Comparison of ENCODE assay signal across 10 mouse cellular contexts in the genomic region with DNA sequence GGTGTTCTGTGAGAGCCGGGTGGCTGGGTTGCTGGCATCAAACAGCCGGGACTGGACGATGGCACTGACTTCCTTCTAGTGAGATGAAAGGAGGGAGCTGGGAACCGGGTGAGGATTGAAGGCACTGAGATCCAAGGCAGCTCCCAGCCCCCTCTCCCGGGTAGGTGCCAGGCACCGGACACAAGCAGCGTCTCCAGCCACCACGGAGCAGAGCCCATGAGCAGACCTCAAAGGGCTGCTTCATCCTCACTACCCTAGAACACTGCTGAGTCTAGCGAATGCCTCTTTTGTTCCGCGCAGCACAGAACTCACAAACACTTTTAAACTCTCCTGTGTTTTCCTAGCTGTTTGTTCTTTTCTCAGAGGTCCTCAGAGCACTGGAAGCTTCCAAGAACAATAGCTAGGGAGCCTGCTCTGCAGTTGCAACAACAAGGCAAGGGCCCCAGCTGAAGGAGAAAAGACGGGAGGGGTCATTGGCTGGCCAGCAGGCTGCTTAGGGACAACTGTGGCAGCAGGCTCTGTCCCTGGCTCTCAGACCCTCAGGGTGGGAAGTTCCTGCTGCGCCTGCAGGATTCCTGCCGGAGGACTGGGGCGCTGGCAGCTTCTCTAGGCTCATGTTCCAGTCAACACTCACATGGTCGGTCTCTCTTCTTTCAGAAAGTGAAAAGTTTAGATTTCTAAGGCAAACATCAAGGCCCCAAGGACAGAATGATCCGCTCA.
DNase-seq lines count a peak whose midpoint lies in the region; ATAC-seq and TF ChIP-seq lines count a peak whose summit lies in the region.
"Had no signal": no experiment of that assay in that cellular context is flagged by ENCODE, and none has a peak within 500 bp of the region (broad histone marks: within the 10 kb centered on the region; RNA-seq: fewer than 3 reads in every experiment).

No protein-coding gene starts in this region.

- TF ChIP-seq CTCF in cerebellum, adult 2 months (IDR thresholded peaks at IDR 0.05; ENCODE audit: borderline replicate concordance, insufficient read depth, low read depth, low read length) = no peak

- no peaks in the 10 kb centered on the region for H3K9me3 ChIP-seq in kidney, embryonic 16.5 days (ENCODE audit: low read length)
- no peaks in the 10 kb centered on the region for H3K9me3 ChIP-seq in embryonic facial prominence, embryonic 15.5 days (replicated peaks)
- H3K9me3 ChIP-seq in midbrain, embryonic 10.5 days (replicated peaks) = no peaks in the 10 kb centered on the region
- H3K9me3 ChIP-seq: neural tube, embryonic 12.5 days had no signal

- H3K4me1 ChIP-seq in cerebellum, adult 2 months (ENCODE audit: control insufficient read depth, insufficient read depth, low read length) = peaks cover 35% of the 10 kb centered on the region
- peaks cover 22% of the 10 kb centered on the region for H3K4me1 ChIP-seq in kidney, embryonic 16.5 days (ENCODE audit: insufficient read depth, low read length)
- H3K4me1 ChIP-seq in embryonic facial prominence, embryonic 15.5 days = peaks cover 33% of the 10 kb centered on the region
- peaks cover 23% of the 10 kb centered on the region for H3K4me1 ChIP-seq in midbrain, embryonic 10.5 days

- H3K9ac ChIP-seq in kidney, embryonic 16.5 days (replicated peaks; ENCODE audit: low read length) = peak overlapping the region; percentile 19; the same call in 1 of the 2 replicates
- no peak overlapping the region for H3K9ac ChIP-seq in embryonic facial prominence, embryonic 15.5 days
- H3K9ac ChIP-seq: liver, embryonic 14.5 days; neural tube, embryonic 12.5 days had no signal

- no peak for DNase-seq in cerebellum, adult 2 months
- DNase-seq in cerebellum, postnatal 36 days = no peak
- no peak for DNase-seq in kidney, adult 11 months
- DNase-seq in midbrain, embryonic 10.5 days (ENCODE audit: low spot score) = peak; percentile 28
- DNase-seq in ovary, postnatal 10 days (ENCODE audit: low spot score) = no peak

- H3K36me3 ChIP-seq in kidney, embryonic 16.5 days (ENCODE audit: insufficient read depth, low read length) = no peaks in the 10 kb centered on the region
- no peaks in the 10 kb centered on the region for H3K36me3 ChIP-seq in embryonic facial prominence, embryonic 15.5 days
- H3K36me3 ChIP-seq in midbrain, embryonic 10.5 days = no peaks in the 10 kb centered on the region
- H3K36me3 ChIP-seq: neural tube, embryonic 12.5 days had no signal

- H3K27ac ChIP-seq in cerebellum, adult 2 months (ENCODE audit: insufficient read depth, low read length) = peak overlapping the region; percentile 1; the same call in 1 of the 2 replicates
- peak overlapping the region; percentile 7; the same call in 1 of the 2 replicates for H3K27ac ChIP-seq in kidney, embryonic 16.5 days (ENCODE audit: low read length)
- 0 out of 2 replicates have a peak overlapping the region, but pooled peaks have one; percentile 58 for H3K27ac ChIP-seq in embryonic facial prominence, embryonic 15.5 days (replicated peaks)
- peak overlapping the region; percentile 69 for H3K27ac ChIP-seq in midbrain, embryonic 10.5 days (replicated peaks)
- H3K27ac ChIP-seq: liver, embryonic 14.5 days; neural tube, embryonic 12.5 days had no signal

- H3K27me3 ChIP-seq in cerebellum, adult 2 months (ENCODE audit: control insufficient read depth, insufficient read depth, low read length) = no peaks in the 10 kb centered on the region
- H3K27me3 ChIP-seq in kidney, embryonic 16.5 days (ENCODE audit: insufficient read depth, low read length) = no peaks in the 10 kb centered on the region
- H3K27me3 ChIP-seq in embryonic facial prominence, embryonic 15.5 days = no peaks in the 10 kb centered on the region
- no peaks in the 10 kb centered on the region for H3K27me3 ChIP-seq in midbrain, embryonic 10.5 days (ENCODE audit: low read depth, poor library complexity, severe bottlenecking)
- H3K27me3 ChIP-seq: neural tube, embryonic 12.5 days had no signal

- WGBS in cerebellum, adult 2 months = 71% methylated on average over 17 of the region's 17 CpGs
- WGBS in kidney, embryonic 16.5 days = 39% methylated on average over 17 of the region's 17 CpGs
- WGBS in embryonic facial prominence, embryonic 15.5 days = 38% methylated on average over 17 of the region's 17 CpGs
- 28% methylated on average over 17 of the region's 17 CpGs for WGBS in midbrain, embryonic 10.5 days

- ATAC-seq in kidney, embryonic 16.5 days (ENCODE audit: low FRiP score, low TSS enrichment) = 0 out of 2 replicates have a peak, but pooled peaks have one; percentile 21
- ATAC-seq in embryonic facial prominence, embryonic 15.5 days (ENCODE audit: insufficient number of reproducible peaks, low FRiP score, low TSS enrichment, low read depth) = no peak
- no peak for ATAC-seq in CD4-positive, CD25-positive, alpha-beta regulatory T cell, adult 4 months

- no peak for TF ChIP-seq POLR2A in cerebellum, adult 2 months (IDR thresholded peaks at IDR 0.05; ENCODE audit: borderline replicate concordance, insufficient read depth, low read length)

- no peak overlapping the region for H3K4me2 ChIP-seq in kidney, embryonic 16.5 days (replicated peaks; ENCODE audit: low read depth, low read length)
- no peak overlapping the region for H3K4me2 ChIP-seq in embryonic facial prominence, embryonic 15.5 days (replicated peaks)
- H3K4me2 ChIP-seq: neural tube, embryonic 12.5 days had no signal

- H3K4me3 ChIP-seq in cerebellum, adult 2 months (replicated peaks; ENCODE audit: insufficient read depth, low read depth, low read length) = no peak overlapping the region
- H3K4me3 ChIP-seq in kidney, embryonic 16.5 days (ENCODE audit: low read length) = no peak overlapping the region
- H3K4me3 ChIP-seq in embryonic facial prominence, embryonic 15.5 days (replicated peaks) = no peak overlapping the region
- no peak overlapping the region for H3K4me3 ChIP-seq in midbrain, embryonic 10.5 days
- H3K4me3 ChIP-seq: neural tube, embryonic 12.5 days had no signal

Comparison
In these comparisons a context has a peak if more than half of its experiments do, and no peak if none do; other contexts are left out.
1. H3K27ac ChIP-seq: peak in every context shown above with its lines; median percentile 69 in midbrain, embryonic 10.5 days; 58 in embryonic facial prominence, embryonic 15.5 days; 7 in kidney, embryonic 16.5 days; 1 in cerebellum, adult 2 months.